ENCODE assay signal across 13 mouse cellular contexts in genomic region chr2:158094846-158095245, GRCm38 (mm10). TPM values are rescaled to one million over a fixed set of nuclear protein-coding genes. Genes with fewer than 3 reads are reported as not detected.
DNase-seq lines count a peak whose midpoint lies in the region; ATAC-seq and TF ChIP-seq lines count a peak whose summit lies in the region.
"Had no signal": no experiment of that assay in that cellular context is flagged by ENCODE, and none has a peak within 500 bp of the region (broad histone marks: within the 10 kb centered on the region; RNA-seq: fewer than 3 reads in every experiment).

No protein-coding gene starts in this region.

- H3K27ac ChIP-seq in heart, embryonic 13.5 days (replicated peaks) = peak overlapping the region; percentile 60
- H3K27ac ChIP-seq in heart, embryonic 12.5 days (ENCODE audit: poor library complexity, severe bottlenecking) = no peak overlapping the region
- no peak overlapping the region for H3K27ac ChIP-seq in cerebellum, adult 2 months (ENCODE audit: insufficient read depth, low read length)
- H3K27ac ChIP-seq in lung, postnatal 0 days (ENCODE audit: low read length) = peak overlapping the region; percentile 63
- no peak overlapping the region for H3K27ac ChIP-seq in midbrain, postnatal 0 days (ENCODE audit: low read depth, low read length)
- H3K27ac ChIP-seq: embryonic facial prominence, embryonic 13.5 days; forebrain, embryonic 13.5 days had no signal

- 0 out of 2 replicates have a peak overlapping the region, but pooled peaks have one; percentile 7 for H3K4me2 ChIP-seq in heart, embryonic 13.5 days
- H3K4me2 ChIP-seq in heart, embryonic 12.5 days = no peak overlapping the region
- no peak overlapping the region for H3K4me2 ChIP-seq in lung, postnatal 0 days (replicated peaks; ENCODE audit: low read depth, low read length)
- H3K4me2 ChIP-seq in midbrain, postnatal 0 days (ENCODE audit: low read depth, low read length, poor library complexity, severe bottlenecking) = no peak overlapping the region
- H3K4me2 ChIP-seq: embryonic facial prominence, embryonic 13.5 days; forebrain, embryonic 13.5 days; liver, embryonic 11.5 days had no signal

- H3K27me3 ChIP-seq in heart, embryonic 13.5 days (replicated peaks) = no peaks in the 10 kb centered on the region
- H3K27me3 ChIP-seq in heart, embryonic 12.5 days (replicated peaks) = no peaks in the 10 kb centered on the region
- H3K27me3 ChIP-seq in cerebellum, adult 2 months (ENCODE audit: control insufficient read depth, insufficient read depth, low read length) = no peaks in the 10 kb centered on the region
- H3K27me3 ChIP-seq in lung, postnatal 0 days (replicated peaks; ENCODE audit: insufficient read depth, low read length) = no peaks in the 10 kb centered on the region
- H3K27me3 ChIP-seq in midbrain, postnatal 0 days (ENCODE audit: insufficient read depth, low read length) = no peaks in the 10 kb centered on the region
- H3K27me3 ChIP-seq: embryonic facial prominence, embryonic 13.5 days; forebrain, embryonic 13.5 days had no signal

- 0 out of 2 replicates have a peak, but pooled peaks have one; percentile 48 for TF ChIP-seq EP300 in lung, postnatal 0 days (IDR thresholded peaks at IDR 0.05)

- H3K36me3 ChIP-seq in heart, embryonic 13.5 days = no peaks in the 10 kb centered on the region
- H3K36me3 ChIP-seq in heart, embryonic 12.5 days = no peaks in the 10 kb centered on the region
- H3K36me3 ChIP-seq in lung, postnatal 0 days (ENCODE audit: insufficient read depth, low read length) = no peaks in the 10 kb centered on the region
- no peaks in the 10 kb centered on the region for H3K36me3 ChIP-seq in midbrain, postnatal 0 days (ENCODE audit: insufficient read depth, low read length)
- H3K36me3 ChIP-seq: embryonic facial prominence, embryonic 13.5 days had no signal

- DNase-seq in 3T3-L1 (ENCODE audit: low read depth, low spot score) = peak; percentile 51
- DNase-seq in cerebellum, adult 2 months = peak; percentile 55 to 76
- DNase-seq in lung, postnatal 0 days (ENCODE audit: low spot score) = peak; percentile 67
- no peak for DNase-seq in midbrain, postnatal 0 days (ENCODE audit: low spot score)
- no peak for DNase-seq in left cerebral cortex, adult 8-10 months (ENCODE audit: low spot score in 2 of 2)
- DNase-seq in testis, postnatal 14 days (ENCODE audit: low spot score) = no peak
- DNase-seq: gastrocnemius, postnatal 36 days; spleen, adult 18-20 months had no signal

- no peak overlapping the region for H3K9ac ChIP-seq in heart, embryonic 13.5 days
- H3K9ac ChIP-seq in heart, embryonic 12.5 days = no peak overlapping the region
- no peak overlapping the region for H3K9ac ChIP-seq in lung, postnatal 0 days (replicated peaks; ENCODE audit: low read depth)
- no peak overlapping the region for H3K9ac ChIP-seq in midbrain, postnatal 0 days (replicated peaks; ENCODE audit: low read length, poor library complexity, severe bottlenecking)
- H3K9ac ChIP-seq: embryonic facial prominence, embryonic 13.5 days; forebrain, embryonic 13.5 days had no signal

- TF ChIP-seq CTCF in cerebellum, adult 2 months (IDR thresholded peaks at IDR 0.05; ENCODE audit: borderline replicate concordance, insufficient read depth, low read depth, low read length) = no peak
- TF ChIP-seq CTCF in lung, postnatal 0 days (IDR thresholded peaks at IDR 0.05) = no peak
- no peak for TF ChIP-seq CTCF in midbrain, postnatal 0 days (IDR thresholded peaks at IDR 0.05)

- 54% methylated on average over 5 of the region's 5 CpGs for WGBS in heart, embryonic 13.5 days
- WGBS in heart, embryonic 12.5 days = 74% methylated on average over 5 of the region's 5 CpGs
- 16% methylated on average over 5 of the region's 5 CpGs for WGBS in cerebellum, adult 2 months
- 45% methylated on average over 5 of the region's 5 CpGs for WGBS in lung, postnatal 0 days
- WGBS in midbrain, postnatal 0 days = 91% methylated on average over 5 of the region's 5 CpGs

- peaks cover 34% of the 10 kb centered on the region for H3K4me1 ChIP-seq in heart, embryonic 13.5 days
- H3K4me1 ChIP-seq in heart, embryonic 12.5 days (replicated peaks) = peaks cover 26% of the 10 kb centered on the region
- peaks cover 28% of the 10 kb centered on the region for H3K4me1 ChIP-seq in cerebellum, adult 2 months (ENCODE audit: control insufficient read depth, insufficient read depth, low read length)
- no peaks in the 10 kb centered on the region for H3K4me1 ChIP-seq in lung, postnatal 0 days (ENCODE audit: insufficient read depth, low read depth, low read length)
- H3K4me1 ChIP-seq in midbrain, postnatal 0 days (ENCODE audit: insufficient read depth, low read length) = no peaks in the 10 kb centered on the region
- H3K4me1 ChIP-seq: forebrain, embryonic 13.5 days had no signal

- no peaks in the 10 kb centered on the region for H3K9me3 ChIP-seq in heart, embryonic 13.5 days
- no peaks in the 10 kb centered on the region for H3K9me3 ChIP-seq in heart, embryonic 12.5 days (replicated peaks)
- no peaks in the 10 kb centered on the region for H3K9me3 ChIP-seq in lung, postnatal 0 days (ENCODE audit: low read length)
- no peaks in the 10 kb centered on the region for H3K9me3 ChIP-seq in midbrain, postnatal 0 days (ENCODE audit: low read length)
- H3K9me3 ChIP-seq: embryonic facial prominence, embryonic 13.5 days; forebrain, embryonic 13.5 days had no signal

- no peak for ATAC-seq in heart, embryonic 13.5 days (ENCODE audit: extremely low read depth, insufficient number of reproducible peaks, low FRiP score, low TSS enrichment)
- no peak for ATAC-seq in heart, embryonic 12.5 days (ENCODE audit: insufficient number of reproducible peaks, low FRiP score)
- peak; percentile 64 for ATAC-seq in lung, postnatal 0 days
- ATAC-seq in midbrain, postnatal 0 days (ENCODE audit: low FRiP score) = no peak
- ATAC-seq: forebrain, embryonic 13.5 days had no signal

- no peak overlapping the region for H3K4me3 ChIP-seq in heart, embryonic 13.5 days
- H3K4me3 ChIP-seq in heart, embryonic 12.5 days = no peak overlapping the region
- H3K4me3 ChIP-seq in cerebellum, adult 2 months (replicated peaks; ENCODE audit: insufficient read depth, low read depth, low read length) = no peak overlapping the region
- no peak overlapping the region for H3K4me3 ChIP-seq in lung, postnatal 0 days (ENCODE audit: low read depth, low read length)
- H3K4me3 ChIP-seq in midbrain, postnatal 0 days (ENCODE audit: low read depth, low read length) = no peak overlapping the region
- H3K4me3 ChIP-seq: embryonic facial prominence, embryonic 13.5 days; forebrain, embryonic 13.5 days had no signal

- TF ChIP-seq POLR2A in cerebellum, adult 2 months (IDR thresholded peaks at IDR 0.05; ENCODE audit: borderline replicate concordance, insufficient read depth, low read length) = no peak

RNA-seq across cellular contexts. Expression of gene Tgm2, which starts 51.4 kb away (rescaled TPM):
- polyA plus RNA-seq in heart, embryonic 13.5 days (2015; fragmentation: Nextera tagmentation; extraction: Ambion mirVana) = 218 and 237 TPM in 2 replicates
- 227 and 231 TPM in 2 replicates for polyA plus RNA-seq in heart, embryonic 12.5 days (2016; fragmentation: Nextera tagmentation; extraction: Ambion mirVana)
- 7.8 TPM in 2 replicates for polyA plus RNA-seq in cerebellum, adult 2 months (2012; rRNA removed)
- 97.0 TPM in 2 replicates for polyA plus RNA-seq in lung, postnatal 0 days (2015; fragmentation: Nextera tagmentation; extraction: Ambion mirVana)
- 13.3 and 16.0 TPM in 2 replicates for total RNA-seq in midbrain, postnatal 0 days (2014; rRNA removed)
- 6.8 and 8.6 TPM in 2 replicates for polyA plus RNA-seq in midbrain, postnatal 0 days (2015; fragmentation: Nextera tagmentation; extraction: Ambion mirVana)
- total RNA-seq in left cerebral cortex, adult 8-10 months (2022) = 10 to 100 TPM in 3 of 4 experiments, 1 to 10 TPM in 1; 9.3 to 13.7 (median 10.1) TPM

Comparison
In these comparisons a context has a peak if more than half of its experiments do, and no peak if none do; other contexts are left out.
1. H3K27ac ChIP-seq: peak in heart, embryonic 13.5 days (single experiment) and lung, postnatal 0 days (single experiment); none in heart, embryonic 12.5 days (single experiment), cerebellum, adult 2 months (single experiment) and midbrain, postnatal 0 days (single experiment).
2. DNase-seq: peak in 3T3-L1 (single experiment), cerebellum, adult 2 months (2 of 2) and lung, postnatal 0 days (single experiment); none in midbrain, postnatal 0 days (single experiment), left cerebral cortex, adult 8-10 months (0 of 2) and testis, postnatal 14 days (single experiment).
3. RNA of gene Tgm2, which starts 51.4 kb away (polyA plus RNA-seq): 227 to 231 TPM in heart, embryonic 12.5 days, 218 to 237 TPM in heart, embryonic 13.5 days and 97.0 TPM in lung, postnatal 0 days; 7.8 TPM in cerebellum, adult 2 months and 6.8 to 8.6 TPM in midbrain, postnatal 0 days; every median in the first group is over 10 times any median in the second.